Mouse (Mus musculus): ENCODE results near the gene Cep170b. TPM values are rescaled to one million over a fixed set of nuclear protein-coding genes. Genes with fewer than 3 reads are reported as not detected.

The Cep170b gene
- polyA plus RNA-seq, 1 experiment from 2014 or later: 31.7 TPM

DNA sequence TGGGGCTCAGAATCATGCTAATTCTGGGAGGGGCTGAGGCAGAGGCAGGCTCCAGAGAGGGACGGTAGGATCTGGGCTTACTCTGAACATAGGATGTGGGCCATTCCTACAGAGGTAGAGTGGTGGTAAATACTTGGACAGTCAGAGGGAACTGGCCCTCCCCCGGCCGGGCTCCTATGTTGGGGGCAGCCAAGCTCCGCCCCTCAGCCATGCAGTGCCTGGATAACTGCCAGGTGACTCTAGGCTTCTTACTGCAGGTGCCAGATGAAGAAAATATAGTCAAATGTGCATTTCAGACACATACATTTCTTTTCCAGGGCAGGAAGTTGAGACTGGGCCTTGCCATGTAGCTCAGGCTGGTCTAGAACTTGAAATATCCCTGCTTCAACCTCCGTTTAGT lies 43.2 kb upstream of the Cep170b start:
- Histone ChIP-seq H3K4me1 (ENCODE audit: control insufficient read depth, insufficient read depth, low read length) (peaks cover 27% of the 10 kb centered on the region), H3K4me2 (ENCODE audit: low read length) (no peak overlapping the region), H3K9ac (replicated peaks; ENCODE audit: low read length) (no peak overlapping the region), H3K9me3 (ENCODE audit: control insufficient read depth, low read length) (no peaks in the 10 kb centered on the region), H3K36me3 (ENCODE audit: control insufficient read depth, insufficient read depth, low read length) (no peaks in the 10 kb centered on the region), H3K4me3 (replicated peaks; ENCODE audit: low read depth, low read length) (no peak overlapping the region), H3K27me3 (ENCODE audit: control insufficient read depth, insufficient read depth, low read length) (peaks cover 23% of the 10 kb centered on the region), H3K27ac (replicated peaks; ENCODE audit: low read depth, low read length) (no peak overlapping the region)
- DNase-seq: no peak
- no peak for ATAC-seq (ENCODE audit: low FRiP score, low TSS enrichment)
- 61% methylated on average over 5 of the region's 5 CpGs for WGBS

DNA sequence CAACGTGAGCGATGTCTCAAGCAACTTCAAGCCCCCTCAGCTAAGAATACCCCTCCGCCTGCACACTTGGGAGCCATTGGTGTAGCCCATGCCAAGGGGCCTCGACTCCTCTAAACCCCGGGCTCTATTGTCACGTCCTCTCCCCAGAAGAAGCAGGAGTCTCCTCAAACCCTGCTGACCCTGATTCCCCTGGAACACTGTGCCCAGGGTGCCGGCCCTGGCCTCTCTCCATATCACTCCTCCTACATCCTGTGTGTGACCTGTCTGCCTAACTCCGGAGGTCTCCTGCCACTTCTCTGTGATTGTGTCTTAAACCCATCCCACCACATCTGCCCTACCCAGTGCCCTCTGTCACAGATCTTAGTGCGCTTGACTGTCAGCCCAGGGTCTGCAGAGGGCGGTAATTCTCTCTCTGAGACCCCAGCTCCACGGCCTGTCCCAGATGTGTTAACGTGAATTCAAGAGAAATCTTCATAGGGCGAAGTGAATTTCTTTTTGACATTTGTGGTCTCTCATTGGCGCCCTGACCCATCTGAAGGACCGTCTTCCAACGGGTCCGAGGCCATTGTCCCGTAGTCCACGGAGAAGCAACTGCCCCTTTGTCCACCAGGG lies 42.2 kb upstream of the Cep170b start:
- peaks cover 17% of the 10 kb centered on the region for H3K4me1 ChIP-seq (ENCODE audit: control insufficient read depth, insufficient read depth, low read length)
- H3K9me3 ChIP-seq (ENCODE audit: control insufficient read depth, low read length): no peaks in the 10 kb centered on the region
- ATAC-seq (ENCODE audit: low FRiP score, low TSS enrichment): no peak
- H3K4me2 ChIP-seq (ENCODE audit: low read length): peak overlapping the region; percentile 91
- peak overlapping the region; percentile 45; the same call in 1 of the 2 replicates for H3K9ac ChIP-seq (replicated peaks; ENCODE audit: low read length)
- WGBS: 18% methylated on average over 19 of the region's 19 CpGs
- no peaks in the 10 kb centered on the region for H3K36me3 ChIP-seq (ENCODE audit: control insufficient read depth, insufficient read depth, low read length)
- DNase-seq: no peak
- H3K4me3 ChIP-seq (replicated peaks; ENCODE audit: low read depth, low read length): peak overlapping the region; percentile 48
- no peak overlapping the region for H3K27ac ChIP-seq (replicated peaks; ENCODE audit: low read depth, low read length)
- H3K27me3 ChIP-seq (ENCODE audit: control insufficient read depth, insufficient read depth, low read length): peaks cover 23% of the 10 kb centered on the region

DNA sequence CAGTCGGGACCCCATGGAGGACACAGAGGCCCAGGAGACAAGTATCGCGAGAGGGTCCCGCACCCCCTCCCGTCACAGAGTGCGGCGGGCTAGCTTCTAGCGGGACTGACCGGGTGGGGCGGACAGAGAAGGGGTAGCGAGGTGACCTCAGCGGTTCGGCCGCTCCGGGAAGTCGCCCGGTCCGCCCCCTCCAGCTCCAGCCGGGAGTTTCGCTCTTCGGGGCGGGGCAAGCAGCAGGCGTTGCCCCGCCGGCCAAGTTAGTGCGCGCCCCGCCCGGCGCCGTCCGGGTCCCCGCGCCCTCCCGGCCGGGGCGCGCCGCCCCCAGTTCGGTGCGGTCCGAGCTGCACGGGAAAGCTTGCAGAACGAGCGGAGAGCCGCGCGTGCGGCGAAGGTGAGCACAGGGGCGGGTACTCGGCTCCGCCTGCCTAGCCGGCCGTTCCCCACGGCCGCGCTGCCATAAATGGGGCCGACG lies 41.7 kb upstream of the Cep170b start, which contains the start of gene Zbtb42:
TSS of gene Zbtb42 (plus strand) at position 274 of the 472 bp plus-strand sequence.
- under 1% methylated on average over 60 of the region's 60 CpGs for WGBS
- H3K27ac ChIP-seq (replicated peaks; ENCODE audit: low read depth, low read length): no peak within 1 kb of the TSS

DNA sequence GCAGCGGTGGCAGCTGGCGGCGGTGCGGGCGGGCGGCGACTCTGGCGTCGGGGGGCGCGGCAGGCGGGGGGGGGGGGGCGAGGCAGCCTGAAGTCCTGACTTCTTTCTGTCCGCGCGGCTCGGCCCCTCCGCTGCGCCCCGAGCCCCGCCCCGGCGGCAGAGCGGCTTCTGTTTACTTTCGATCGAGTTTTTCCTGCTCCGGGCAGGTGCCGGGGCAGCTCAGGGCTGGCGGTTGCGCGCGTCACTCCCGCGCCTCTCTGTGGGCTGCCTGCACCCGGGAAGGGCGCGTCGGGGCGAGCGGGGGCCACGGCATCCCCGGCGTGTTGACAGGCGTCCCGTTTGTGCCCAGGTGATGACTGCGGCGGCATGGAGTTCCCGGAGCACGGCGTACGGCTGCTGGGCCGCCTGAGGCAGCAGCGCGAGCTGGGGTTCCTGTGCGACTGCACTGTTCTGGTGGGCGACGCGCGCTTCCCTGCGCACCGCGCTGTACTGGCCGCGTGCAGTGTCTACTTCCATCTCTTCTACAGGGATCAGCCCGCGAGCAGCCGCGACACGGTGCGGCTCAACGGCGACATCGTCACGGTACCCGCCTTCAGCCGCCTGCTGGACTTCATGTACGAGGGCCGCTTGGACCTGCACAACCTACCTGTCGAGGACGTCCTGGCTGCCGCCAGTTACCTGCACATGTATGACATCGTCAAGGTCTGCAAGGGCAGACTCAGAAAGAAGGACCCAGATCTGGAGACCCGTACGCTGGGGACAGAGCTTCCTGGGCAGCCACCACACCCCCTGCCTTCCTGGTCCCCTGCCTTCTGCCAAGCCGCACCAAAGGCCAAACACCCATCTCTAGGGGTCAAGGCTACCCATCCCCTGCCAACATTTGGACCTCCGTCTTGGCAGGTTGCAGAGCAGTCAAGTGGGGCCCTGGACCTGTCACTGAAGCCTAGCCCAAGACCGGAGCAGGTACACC lies 40.9 kb upstream of the Cep170b start:
- peak overlapping the region; percentile 48 for H3K4me3 ChIP-seq (replicated peaks; ENCODE audit: low read depth, low read length)
- H3K9me3 ChIP-seq (ENCODE audit: control insufficient read depth, low read length): no peaks in the 10 kb centered on the region
- H3K27me3 ChIP-seq (ENCODE audit: control insufficient read depth, insufficient read depth, low read length): peaks cover 23% of the 10 kb centered on the region
- ATAC-seq (ENCODE audit: low FRiP score, low TSS enrichment) (no peak), DNase-seq (peak; percentile 70)
- H3K27ac ChIP-seq (replicated peaks; ENCODE audit: low read depth, low read length): no peak overlapping the region
- WGBS: 3% methylated on average over 79 of the region's 87 CpGs
- peak overlapping the region; percentile 45 for H3K9ac ChIP-seq (replicated peaks; ENCODE audit: low read length)
- peak overlapping the region; percentile 91 for H3K4me2 ChIP-seq (ENCODE audit: low read length)
- no peaks in the 10 kb centered on the region for H3K36me3 ChIP-seq (ENCODE audit: control insufficient read depth, insufficient read depth, low read length)
- H3K4me1 ChIP-seq (ENCODE audit: control insufficient read depth, insufficient read depth, low read length): peaks cover 16% of the 10 kb centered on the region

More for the DNA sequence above, 41.7 kb upstream of the Cep170b start, which contains the start of gene Zbtb42:
- peak; percentile 65 for DNase-seq
- H3K9me3 ChIP-seq (ENCODE audit: control insufficient read depth, low read length): no peaks in the 10 kb centered on the region
- ATAC-seq (ENCODE audit: low FRiP score, low TSS enrichment): peak; percentile 15; the same call in 1 of the 2 replicates
- peak within 1 kb of the TSS; percentile 45 for H3K9ac ChIP-seq (replicated peaks; ENCODE audit: low read length)
- peak within 1 kb of the TSS; percentile 91 for H3K4me2 ChIP-seq (ENCODE audit: low read length)
- peak within 1 kb of the TSS; percentile 48 for H3K4me3 ChIP-seq (replicated peaks; ENCODE audit: low read depth, low read length)
- no peaks in the 10 kb centered on the region for H3K36me3 ChIP-seq (ENCODE audit: control insufficient read depth, insufficient read depth, low read length)
- H3K4me1 ChIP-seq (ENCODE audit: control insufficient read depth, insufficient read depth, low read length): peaks cover 16% of the 10 kb centered on the region
- H3K27me3 ChIP-seq (ENCODE audit: control insufficient read depth, insufficient read depth, low read length): peaks cover 23% of the 10 kb centered on the region

DNA sequence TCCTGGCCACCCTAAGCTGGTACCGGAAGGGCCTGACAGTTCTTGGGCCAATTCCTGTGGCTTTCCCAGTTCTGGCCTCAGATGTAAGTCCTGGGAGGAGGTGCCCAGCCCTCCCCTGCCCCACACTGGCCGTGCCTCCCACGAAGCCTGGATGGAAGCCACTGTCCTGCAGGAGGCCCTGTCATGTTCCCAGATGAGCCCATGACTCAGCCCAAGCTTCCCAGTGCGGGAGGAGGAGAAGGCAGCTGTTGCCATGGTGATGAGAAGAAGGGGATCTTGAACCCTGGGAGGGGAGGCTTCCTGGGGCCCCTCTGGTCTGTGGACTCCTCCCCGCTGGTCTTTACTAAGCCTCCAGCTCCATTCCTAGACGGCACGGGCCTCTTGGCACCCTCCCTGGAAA lies 36.9 kb upstream of the Cep170b start:
- Histone ChIP-seq H3K4me1 (ENCODE audit: control insufficient read depth, insufficient read depth, low read length) (peaks cover 7% of the 10 kb centered on the region; the same call in 1 of the 2 replicates), H3K4me2 (ENCODE audit: low read length) (no peak overlapping the region), H3K27me3 (ENCODE audit: control insufficient read depth, insufficient read depth, low read length) (peaks cover 21% of the 10 kb centered on the region), H3K36me3 (ENCODE audit: control insufficient read depth, insufficient read depth, low read length) (no peaks in the 10 kb centered on the region), H3K9me3 (ENCODE audit: control insufficient read depth, low read length) (no peaks in the 10 kb centered on the region), H3K27ac (replicated peaks; ENCODE audit: low read depth, low read length) (no peak overlapping the region), H3K9ac (replicated peaks; ENCODE audit: low read length) (no peak overlapping the region), H3K4me3 (replicated peaks; ENCODE audit: low read depth, low read length) (no peak overlapping the region)
- ATAC-seq (ENCODE audit: low FRiP score, low TSS enrichment) (no peak), DNase-seq (no peak)
- 30% methylated on average over 7 of the region's 7 CpGs for WGBS

DNA sequence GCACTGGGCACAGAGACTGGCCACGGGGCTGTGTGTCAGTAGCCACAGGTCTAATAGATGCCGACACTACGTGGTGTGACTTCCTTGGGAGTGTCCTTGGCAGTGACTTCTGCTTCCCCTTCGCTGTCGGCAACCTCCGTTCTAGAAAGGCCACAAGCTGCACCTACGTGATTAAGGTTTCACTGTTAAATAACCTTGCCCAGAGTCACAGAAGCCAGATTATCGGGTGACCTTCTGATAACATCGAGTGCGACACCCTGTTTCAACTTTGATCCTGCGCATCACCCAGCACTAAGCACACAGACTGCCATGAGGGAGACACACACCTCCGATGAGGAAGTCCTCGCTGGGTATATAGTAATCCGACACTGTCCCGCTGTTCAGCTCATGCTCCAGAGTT lies 31.8 kb upstream of the Cep170b start:
- Histone ChIP-seq H3K27ac (replicated peaks; ENCODE audit: low read depth, low read length) (no peak overlapping the region), H3K4me1 (ENCODE audit: control insufficient read depth, insufficient read depth, low read length) (peaks cover 9% of the 10 kb centered on the region), H3K36me3 (ENCODE audit: control insufficient read depth, insufficient read depth, low read length) (no peaks in the 10 kb centered on the region), H3K27me3 (ENCODE audit: control insufficient read depth, insufficient read depth, low read length) (no peaks in the 10 kb centered on the region), H3K9me3 (ENCODE audit: control insufficient read depth, low read length) (no peaks in the 10 kb centered on the region), H3K4me3 (replicated peaks; ENCODE audit: low read depth, low read length) (no peak overlapping the region), H3K4me2 (ENCODE audit: low read length) (no peak overlapping the region), H3K9ac (replicated peaks; ENCODE audit: low read length) (no peak overlapping the region)
- WGBS: 85% methylated on average over 15 of the region's 15 CpGs
- DNase-seq (no peak), ATAC-seq (ENCODE audit: low FRiP score, low TSS enrichment) (no peak)

DNA sequence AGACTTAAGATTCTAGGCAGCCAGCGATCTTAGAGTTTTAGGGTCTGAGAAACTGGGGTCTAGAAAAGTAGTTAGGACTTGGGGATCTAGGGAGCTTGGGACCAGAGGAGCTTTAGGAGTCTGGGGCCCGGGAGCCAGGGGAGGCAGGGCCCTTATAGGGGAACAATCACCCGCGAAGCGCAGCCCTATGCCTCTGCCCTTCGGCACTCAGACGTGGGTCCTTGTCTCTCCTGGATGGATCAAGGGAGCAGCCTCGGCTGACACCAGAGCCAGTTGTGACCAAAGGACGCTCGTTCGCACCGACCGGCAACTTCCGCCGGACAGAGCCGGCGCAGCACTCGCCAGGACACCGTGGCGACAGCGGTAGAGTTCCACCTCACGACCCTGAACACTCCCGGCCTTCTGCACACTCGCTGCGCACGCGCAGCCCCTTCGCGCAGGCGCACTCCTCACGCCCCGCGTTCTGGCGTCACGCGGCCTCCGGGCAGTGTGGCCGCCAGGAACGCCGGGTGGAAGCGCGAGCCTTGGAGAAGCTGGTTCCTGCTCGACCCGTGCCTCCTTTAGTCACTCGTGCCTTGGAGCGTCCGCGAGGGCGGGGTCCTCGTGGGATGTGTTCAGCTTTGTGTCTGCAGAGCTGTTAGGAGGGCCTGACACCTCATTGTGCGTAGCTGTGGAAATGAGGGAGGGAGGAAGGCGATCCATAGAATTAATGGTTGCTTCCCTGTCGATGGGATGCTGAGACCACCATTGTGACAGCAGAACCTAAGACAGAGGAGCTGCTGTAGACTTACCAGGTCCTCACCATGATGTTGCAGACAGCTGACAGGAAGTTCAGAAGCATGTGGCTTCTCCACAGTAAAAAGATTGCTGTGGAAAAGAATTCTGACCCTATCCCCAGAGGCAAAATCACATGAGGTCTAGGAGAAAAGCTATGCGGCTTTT lies 26.8 kb upstream of the Cep170b start:
- no peaks in the 10 kb centered on the region for H3K27me3 ChIP-seq (ENCODE audit: control insufficient read depth, insufficient read depth, low read length)
- H3K9me3 ChIP-seq (ENCODE audit: control insufficient read depth, low read length): no peaks in the 10 kb centered on the region
- WGBS: 2% methylated on average over 54 of the region's 54 CpGs
- peaks cover 18% of the 10 kb centered on the region for H3K4me1 ChIP-seq (ENCODE audit: control insufficient read depth, insufficient read depth, low read length)
- H3K27ac ChIP-seq (replicated peaks; ENCODE audit: low read depth, low read length): peak overlapping the region; percentile 94
- no peaks in the 10 kb centered on the region for H3K36me3 ChIP-seq (ENCODE audit: control insufficient read depth, insufficient read depth, low read length)
- peak; percentile 98 for DNase-seq
- H3K4me2 ChIP-seq (ENCODE audit: low read length): peak overlapping the region; percentile 83
- H3K4me3 ChIP-seq (replicated peaks; ENCODE audit: low read depth, low read length): peak overlapping the region; percentile 72
- H3K9ac ChIP-seq (replicated peaks; ENCODE audit: low read length): peak overlapping the region; percentile 85
- peak; percentile 94 for ATAC-seq (ENCODE audit: low FRiP score, low TSS enrichment)

DNA sequence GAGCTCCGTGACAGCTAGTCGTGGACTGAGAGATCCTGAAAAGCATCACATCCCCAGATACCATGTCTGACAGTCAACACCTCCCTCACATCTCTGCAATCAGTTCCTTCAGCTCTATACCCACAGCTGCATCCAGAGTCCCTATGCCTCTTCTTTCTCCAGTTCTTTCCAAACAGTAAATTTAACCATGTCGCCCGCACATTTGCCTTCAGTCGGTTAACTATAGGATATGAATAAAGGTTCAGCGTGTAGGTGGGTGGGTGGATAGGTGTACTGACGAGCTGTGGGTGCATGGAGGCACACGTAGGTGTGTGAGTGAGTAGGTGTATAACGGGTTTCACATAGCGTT lies 26.2 kb upstream of the Cep170b start:
- Histone ChIP-seq H3K9ac (replicated peaks; ENCODE audit: low read length) (peak overlapping the region; percentile 85), H3K4me2 (ENCODE audit: low read length) (peak overlapping the region; percentile 83), H3K27me3 (ENCODE audit: control insufficient read depth, insufficient read depth, low read length) (no peaks in the 10 kb centered on the region), H3K4me3 (replicated peaks; ENCODE audit: low read depth, low read length) (peak overlapping the region; percentile 72), H3K27ac (replicated peaks; ENCODE audit: low read depth, low read length) (peak overlapping the region; percentile 94), H3K36me3 (ENCODE audit: control insufficient read depth, insufficient read depth, low read length) (no peaks in the 10 kb centered on the region), H3K4me1 (ENCODE audit: control insufficient read depth, insufficient read depth, low read length) (peaks cover 18% of the 10 kb centered on the region), H3K9me3 (ENCODE audit: control insufficient read depth, low read length) (no peaks in the 10 kb centered on the region)
- DNase-seq: no peak
- WGBS: 79% methylated on average over 10 of the region's 10 CpGs
- no peak for ATAC-seq (ENCODE audit: low FRiP score, low TSS enrichment)
